Mouse (Mus musculus) lung, adult 2 months (tissue): Measurements from ENCODE around the gene Ikzf1.

Source experiments
- CTCF ChIP-seq: fragments of 200-500 bp; IDR thresholded peaks from 2 replicates; pipeline ENCODE4 v1.5.1; 2011; ENCODE audit warnings: mild to moderate bottlenecking, low read length, control low read depth; ENCODE audit not compliant: insufficient read depth
- POLR2A ChIP-seq: fragments of 200-500 bp; IDR thresholded peaks from 2 replicates; pipeline ENCODE4 v1.6.1; 2011; ENCODE audit warnings: low read depth, mild to moderate bottlenecking, control low read depth, low read length, borderline replicate concordance; ENCODE audit errors: extremely low read depth

DNA sequence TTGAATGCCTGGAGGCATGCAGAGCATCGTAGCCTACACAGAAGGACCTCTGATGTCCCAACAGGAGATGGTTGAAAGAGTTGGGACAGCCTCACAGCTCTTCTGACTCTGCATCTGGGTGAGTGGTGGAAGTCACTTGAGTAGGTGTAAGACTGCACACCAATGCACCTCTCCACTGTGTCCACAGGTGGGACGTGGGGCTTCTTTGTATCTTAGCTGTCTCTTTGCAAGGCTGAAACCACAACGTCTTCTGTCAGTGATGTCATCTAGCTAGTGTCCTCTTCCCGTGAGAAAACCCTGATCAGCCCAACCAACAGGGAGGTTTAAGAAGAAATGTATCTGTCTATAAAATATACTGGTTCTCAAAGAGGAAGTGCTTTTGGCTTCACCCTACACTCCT lies 52.1 kb downstream of the Ikzf1 start:
- TF ChIP-seq POLR2A (no peak), CTCF (no peak)
